Mouse (Mus musculus) stomach, postnatal 0 days (tissue): Measurements from ENCODE around the gene Smim14.

Experiments used
- CTCF ChIP-seq: IDR thresholded peaks from 2 replicates; pipeline ENCODE4 v1.5.1; 2016; ENCODE audit warnings: antibody characterized with exemption, low read depth, mild to moderate bottlenecking, moderate library complexity
- EP300 ChIP-seq: optimal IDR thresholded peaks from 2 replicates; pipeline ENCODE3; 2016; ENCODE audit warnings: antibody characterized with exemption

DNA sequence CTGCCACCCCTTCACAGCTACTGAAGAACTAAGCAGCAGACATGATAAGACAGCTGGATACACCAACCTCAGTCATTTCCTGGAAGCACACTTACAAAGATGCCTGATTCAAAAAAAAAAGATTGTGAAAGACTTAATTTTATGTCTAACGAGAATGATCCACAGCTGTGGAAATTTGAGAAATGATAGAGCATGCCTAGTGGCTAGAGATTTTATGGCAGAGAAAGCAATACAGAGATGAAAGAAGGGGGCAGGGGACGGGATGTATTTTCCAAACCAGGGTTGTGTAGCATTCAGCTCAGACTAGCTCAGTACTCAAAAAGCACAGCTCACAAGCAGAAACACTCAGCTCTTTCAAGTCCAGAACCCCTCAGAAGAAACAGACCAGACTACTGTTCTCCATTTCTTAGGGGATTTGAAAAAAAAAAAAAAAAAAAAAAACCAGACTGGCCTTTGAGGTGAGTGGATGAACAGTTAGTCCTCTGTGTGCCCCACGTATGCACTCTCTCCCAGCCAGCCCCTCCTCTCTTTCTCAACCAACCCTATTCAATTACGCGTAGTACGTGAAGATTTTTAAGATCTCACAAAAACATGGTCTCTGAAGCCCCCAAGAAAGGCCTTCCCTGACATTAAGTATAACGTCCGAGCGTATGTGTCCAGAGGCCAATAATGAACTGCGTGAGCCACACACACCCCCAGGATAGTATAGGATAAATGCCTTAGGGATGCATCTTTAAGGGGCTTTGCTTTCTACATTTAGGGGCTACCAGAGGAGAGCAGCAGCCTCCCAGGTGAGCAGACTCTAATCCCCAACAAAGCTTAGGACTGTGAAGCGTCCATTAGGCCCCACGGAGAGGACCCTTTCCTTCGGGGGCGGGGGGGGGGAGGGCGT lies 102.3 kb downstream of the Smim14 start:
- TF ChIP-seq CTCF = 0 out of 2 replicates have a peak, but pooled peaks have one; percentile 19
- TF ChIP-seq EP300 = no peak
